Mouse (Mus musculus): ENCODE data around the gene Ankrd54.
"Not testable (repeated sequence)": the region's sequence is repeated elsewhere in the genome, so short reads cannot be mapped to it uniquely, and the experiment has no call there.

Ankrd54 gene

DNA sequence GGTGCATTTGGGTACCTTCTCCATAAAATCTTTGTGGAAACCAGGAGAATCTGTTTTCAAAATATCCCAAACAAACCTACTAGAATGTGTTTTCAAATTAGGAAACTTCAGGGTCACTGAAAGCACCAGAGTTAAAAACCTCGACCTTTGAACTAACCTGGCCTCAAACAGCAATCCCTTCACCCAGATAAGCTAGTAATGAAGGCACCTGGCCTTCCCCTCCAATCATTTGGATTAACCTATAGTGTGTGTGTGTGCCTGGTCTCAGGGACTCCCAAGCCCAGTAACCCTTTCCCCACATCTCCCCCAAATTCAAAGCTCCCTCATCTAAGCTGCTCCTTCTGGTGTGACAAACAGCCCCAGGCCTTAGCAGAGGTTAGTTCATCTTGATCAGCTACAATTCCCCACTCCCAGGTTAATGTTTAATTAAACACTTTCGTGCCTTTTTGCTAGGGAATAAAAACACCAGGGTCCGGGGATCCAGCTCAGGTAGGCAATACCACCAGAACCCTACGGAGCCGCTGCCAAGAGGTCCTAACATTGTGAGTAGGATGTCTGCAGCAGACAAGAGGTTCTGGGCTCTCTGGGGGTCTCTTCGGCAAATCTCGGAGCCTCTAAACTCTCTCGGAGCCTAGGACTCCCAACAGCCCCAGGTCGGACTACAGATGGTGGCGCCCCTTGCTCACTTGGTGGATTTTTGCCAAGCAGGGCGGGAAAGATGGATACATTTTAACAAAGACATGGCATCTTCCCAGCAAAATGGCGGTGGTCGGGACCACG is 36.0 kb downstream of the Ankrd54 start:
- in situ Hi-C loops (cut with MboI; ENCODE audit: low pct_unique_long_range_greater_than_20kb in 1 of 2, low sequenced_read_pairs in 2 of 2, unreplicated experiment in 1 of 2), result no loop called here

DNA sequence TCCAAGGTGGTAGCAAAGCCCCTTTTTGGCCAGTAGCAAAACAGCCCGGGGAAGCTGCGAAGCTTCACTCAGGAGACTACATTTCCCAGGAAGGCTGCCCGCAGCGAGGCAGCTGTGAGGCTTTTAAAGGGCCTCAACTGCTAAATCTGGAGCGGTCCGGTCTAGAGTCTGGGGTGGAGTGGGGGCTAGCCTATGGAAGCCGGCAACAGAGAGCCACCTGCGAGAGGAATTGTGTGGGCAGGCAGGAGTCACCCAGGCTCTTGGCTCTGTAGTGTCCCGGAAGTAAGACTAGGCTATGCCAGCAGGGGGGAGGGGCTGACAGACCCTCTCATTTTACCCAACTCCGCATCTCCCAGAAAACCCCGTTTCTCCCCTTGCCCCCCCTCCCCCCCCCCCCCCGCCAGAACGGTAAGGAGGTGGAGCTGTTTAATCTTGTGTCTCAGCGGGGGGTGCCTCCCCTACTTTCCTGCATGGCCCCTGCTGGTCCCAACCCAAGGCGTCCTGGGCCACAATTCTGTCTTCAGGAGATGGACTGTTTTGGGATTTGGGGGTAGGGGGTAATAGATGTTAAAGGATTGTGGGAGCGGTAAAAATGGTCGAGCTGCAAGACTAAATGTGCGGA is 36.9 kb downstream of the Ankrd54 start:
- in situ Hi-C loops (cut with MboI; ENCODE audit: low pct_unique_long_range_greater_than_20kb in 1 of 2, low sequenced_read_pairs in 2 of 2, unreplicated experiment in 1 of 2), result no loop called here

DNA sequence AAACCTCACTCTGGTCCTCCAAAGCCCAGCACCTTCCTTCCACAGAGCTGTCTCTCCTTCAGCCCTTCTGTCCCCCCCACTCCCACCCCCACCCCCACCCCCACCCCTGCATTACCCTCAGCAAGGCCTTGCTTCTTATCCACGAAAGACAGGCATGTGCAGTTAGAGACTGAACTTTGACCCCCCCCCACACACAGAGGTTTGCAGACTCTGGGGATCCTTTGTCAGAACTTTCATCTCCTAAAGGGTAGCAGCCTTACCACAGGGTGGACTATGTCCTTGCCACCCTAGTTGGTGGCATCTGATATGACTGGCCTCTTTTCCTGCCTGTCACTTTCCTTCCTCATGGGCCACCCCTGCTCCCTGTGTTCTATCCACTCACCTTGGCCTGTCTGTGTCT is 39.3 kb downstream of the Ankrd54 start:
- in situ Hi-C loops (cut with MboI; ENCODE audit: low pct_unique_long_range_greater_than_20kb in 1 of 2, low sequenced_read_pairs in 2 of 2, unreplicated experiment in 1 of 2), result no loop called here

DNA sequence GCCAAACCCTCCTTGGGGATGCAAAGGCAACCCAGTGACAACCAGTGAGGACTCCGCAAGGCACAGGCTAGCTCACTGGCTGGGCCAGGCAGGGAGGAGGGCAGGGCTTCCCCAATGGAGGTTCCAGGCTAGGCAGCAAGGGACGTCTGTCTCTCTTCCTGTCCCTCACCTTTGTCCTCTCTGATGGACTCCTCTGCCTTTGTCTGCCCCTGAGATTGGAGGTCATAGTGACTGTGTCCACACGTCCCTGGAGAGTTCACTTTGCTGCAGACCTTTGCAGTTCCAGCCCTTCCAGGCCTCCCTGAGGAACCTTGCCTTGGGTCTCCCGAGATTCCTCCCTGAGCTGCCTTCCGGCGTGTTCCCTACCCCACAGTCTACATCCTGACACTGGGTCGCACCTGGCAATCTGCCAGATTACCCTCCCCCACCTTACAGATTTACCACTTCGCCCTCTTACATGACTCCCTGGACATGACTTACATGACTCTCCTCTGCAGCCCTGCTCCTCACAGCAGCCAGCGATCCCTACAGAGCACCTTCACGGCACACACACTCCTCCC is 39.9 kb downstream of the Ankrd54 start:
- in situ Hi-C loops (cut with MboI; ENCODE audit: low pct_unique_long_range_greater_than_20kb in 1 of 2, low sequenced_read_pairs in 2 of 2, unreplicated experiment in 1 of 2), result no loop called here

DNA sequence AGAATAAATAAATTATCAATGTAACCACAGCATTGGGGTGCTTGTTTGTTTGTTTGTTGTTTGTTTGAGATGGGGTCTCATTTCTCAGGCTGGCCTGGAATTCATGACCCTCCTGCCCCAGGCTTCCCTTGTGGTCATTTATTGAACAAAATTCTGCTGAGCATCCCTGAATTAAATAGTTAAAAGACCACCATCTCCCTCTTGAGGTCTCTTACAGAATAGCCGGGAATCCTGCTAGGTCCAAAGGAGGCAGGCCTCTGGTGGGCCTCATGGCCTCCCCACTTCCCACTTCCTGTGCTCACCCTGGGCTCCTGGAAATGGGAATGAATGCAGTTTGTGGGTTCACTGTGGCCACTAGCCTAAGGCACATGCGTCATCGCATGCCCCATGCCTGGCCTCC is 43.8 kb downstream of the Ankrd54 start:
- in situ Hi-C loops (cut with MboI; ENCODE audit: low pct_unique_long_range_greater_than_20kb in 1 of 2, low sequenced_read_pairs in 2 of 2, unreplicated experiment in 1 of 2), result no loop called here

DNA sequence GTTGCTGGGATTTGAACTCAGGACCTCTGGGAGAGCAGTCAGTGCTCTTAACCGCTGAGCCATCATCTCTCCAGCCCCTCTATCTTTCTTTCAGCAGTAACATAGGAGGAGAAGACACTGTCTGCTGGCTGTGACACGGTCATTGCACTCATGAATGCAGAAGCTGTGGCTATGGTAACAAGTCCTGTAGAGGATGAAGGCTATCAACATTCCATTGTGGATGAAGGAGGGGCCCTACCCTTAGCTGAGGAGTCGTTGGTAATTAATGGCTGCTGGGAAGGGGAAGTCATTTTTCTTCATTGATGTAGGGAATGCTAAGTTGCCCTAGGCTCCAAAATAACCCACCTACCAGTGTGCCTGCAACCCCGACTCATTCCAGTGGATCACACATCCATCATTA is 44.5 kb downstream of the Ankrd54 start:
- in situ Hi-C loops (cut with MboI; ENCODE audit: low pct_unique_long_range_greater_than_20kb in 1 of 2, low sequenced_read_pairs in 2 of 2, unreplicated experiment in 1 of 2), result no loop called here

DNA sequence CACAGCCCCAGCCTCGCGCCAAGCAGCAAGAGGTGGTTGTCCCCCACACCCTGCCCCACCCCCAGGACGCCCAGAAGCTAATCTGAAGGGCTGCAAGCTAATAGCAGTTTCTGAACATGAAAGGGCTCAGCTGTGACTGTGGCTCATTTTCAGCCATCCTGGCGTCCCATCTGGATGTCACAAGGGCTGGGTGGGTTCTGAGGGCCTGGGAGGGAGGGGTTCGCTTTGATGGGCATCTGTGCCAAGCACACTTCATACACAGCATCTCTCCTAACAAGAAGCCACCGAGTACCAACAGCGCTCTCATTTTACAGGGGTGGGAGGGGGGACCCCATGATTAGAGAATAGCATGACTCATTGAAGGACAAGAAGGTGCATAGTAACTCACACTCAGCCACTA is 49.3 kb downstream of the Ankrd54 start:
- in situ Hi-C loops (cut with MboI; ENCODE audit: low pct_unique_long_range_greater_than_20kb in 1 of 2, low sequenced_read_pairs in 2 of 2, unreplicated experiment in 1 of 2), result no loop called here

DNA sequence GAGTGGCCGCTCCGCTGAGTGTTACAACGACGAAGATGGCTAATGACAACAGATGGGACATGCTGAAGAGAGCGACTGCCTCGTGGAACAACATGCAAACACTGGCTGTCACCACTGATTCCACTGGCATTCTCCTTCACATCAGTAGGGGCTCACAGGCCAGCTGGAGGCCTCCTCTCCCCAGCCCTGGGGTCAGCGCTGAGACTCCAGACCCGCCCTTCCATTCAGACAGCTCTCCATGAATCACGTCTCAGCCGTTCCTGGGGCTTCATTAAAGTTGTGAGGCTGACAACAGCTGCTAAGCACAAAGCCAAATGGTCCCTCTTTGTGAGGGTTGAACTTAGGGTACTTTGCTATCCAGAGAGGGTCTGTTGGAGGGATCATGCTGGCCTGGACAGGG is 51.1 kb downstream of the Ankrd54 start:
- in situ Hi-C loops (cut with MboI; ENCODE audit: low pct_unique_long_range_greater_than_20kb in 1 of 2, low sequenced_read_pairs in 2 of 2, unreplicated experiment in 1 of 2), result no loop called here

DNA sequence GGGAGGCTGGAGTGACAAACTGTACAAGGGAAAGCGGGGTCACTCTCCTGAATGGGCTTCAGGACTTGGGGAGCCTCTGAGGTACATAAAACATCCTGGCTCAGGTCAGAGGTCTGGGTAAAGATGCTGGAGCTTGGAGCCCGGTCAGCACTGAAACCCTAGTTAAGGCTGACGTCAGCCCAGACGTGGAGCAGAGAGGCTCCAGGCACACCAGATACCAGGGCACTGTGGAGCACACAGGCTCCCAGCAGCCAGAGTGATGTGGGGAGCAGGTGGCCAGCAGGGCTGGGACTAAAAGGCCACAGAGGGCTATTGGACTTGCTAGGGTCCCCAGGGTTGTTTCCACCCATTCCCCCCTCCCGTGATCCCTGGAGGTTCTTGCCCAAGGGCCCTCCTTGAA is 53.0 kb downstream of the Ankrd54 start:
- in situ Hi-C loops (cut with MboI; ENCODE audit: low pct_unique_long_range_greater_than_20kb in 1 of 2, low sequenced_read_pairs in 2 of 2, unreplicated experiment in 1 of 2), result no loop called here

DNA sequence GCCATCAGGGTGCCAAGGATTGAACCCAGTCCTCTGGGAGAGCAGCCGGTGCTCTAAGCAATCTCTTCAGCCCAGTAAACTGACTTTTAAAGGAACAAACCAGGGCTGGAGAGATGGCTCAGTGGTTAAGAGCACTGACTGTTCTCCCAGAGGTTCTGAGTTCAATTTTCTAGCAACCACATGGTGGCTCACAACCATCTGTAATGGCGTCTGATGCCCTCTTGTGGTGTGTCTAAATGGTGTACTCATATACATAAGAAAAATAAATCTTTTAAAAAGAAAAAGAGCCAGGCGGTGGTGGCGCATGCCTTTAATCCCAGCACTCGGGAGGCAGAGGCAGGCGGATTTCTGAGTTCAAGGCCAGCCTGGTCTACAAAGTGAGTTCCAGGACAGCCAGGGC is 54.9 kb downstream of the Ankrd54 start:
- in situ Hi-C loops (cut with MboI; ENCODE audit: low pct_unique_long_range_greater_than_20kb in 1 of 2, low sequenced_read_pairs in 2 of 2, unreplicated experiment in 1 of 2), result not testable (repeated sequence)

DNA sequence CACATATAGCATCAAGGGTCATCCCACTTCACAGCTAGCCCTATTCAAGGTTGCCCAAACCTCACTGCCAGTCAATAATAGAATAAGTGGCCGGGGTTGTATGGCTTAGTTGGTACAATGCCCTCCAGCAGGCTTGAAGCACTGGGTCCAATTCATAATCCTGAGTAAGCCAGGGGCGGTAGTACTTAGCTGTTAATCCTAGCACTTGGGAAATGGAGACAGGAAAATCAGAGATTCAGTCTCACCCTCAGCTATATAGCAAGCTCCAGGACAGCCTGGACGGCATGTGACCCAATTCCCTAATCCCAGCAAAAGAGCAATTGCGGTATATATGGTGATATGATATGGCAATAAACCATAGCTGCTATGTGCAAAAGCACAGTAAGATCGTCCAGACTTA is 55.6 kb downstream of the Ankrd54 start:
- in situ Hi-C loops (cut with MboI; ENCODE audit: low pct_unique_long_range_greater_than_20kb in 1 of 2, low sequenced_read_pairs in 2 of 2, unreplicated experiment in 1 of 2), result no loop called here

DNA sequence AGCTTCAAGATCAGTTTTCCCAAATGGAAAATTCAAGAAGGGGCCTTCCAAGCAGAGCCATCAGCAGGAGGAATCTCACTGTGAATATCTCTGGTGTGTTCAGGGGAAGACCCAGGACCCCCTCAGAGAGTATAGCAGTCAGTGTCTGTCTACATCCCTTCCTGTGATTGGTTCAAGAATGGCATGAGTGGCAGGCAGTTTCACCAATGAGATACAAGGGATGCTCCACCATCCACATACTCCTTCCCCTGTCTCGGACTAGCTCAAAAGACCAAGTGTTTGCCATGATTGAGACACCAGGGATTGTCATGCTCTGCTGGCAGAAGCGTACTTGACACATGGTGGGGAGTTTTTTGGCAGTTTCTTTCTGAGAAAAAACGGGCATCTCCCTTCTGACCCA is 56.1 kb downstream of the Ankrd54 start:
- in situ Hi-C loops (cut with MboI; ENCODE audit: low pct_unique_long_range_greater_than_20kb in 1 of 2, low sequenced_read_pairs in 2 of 2, unreplicated experiment in 1 of 2), result no loop called here

DNA sequence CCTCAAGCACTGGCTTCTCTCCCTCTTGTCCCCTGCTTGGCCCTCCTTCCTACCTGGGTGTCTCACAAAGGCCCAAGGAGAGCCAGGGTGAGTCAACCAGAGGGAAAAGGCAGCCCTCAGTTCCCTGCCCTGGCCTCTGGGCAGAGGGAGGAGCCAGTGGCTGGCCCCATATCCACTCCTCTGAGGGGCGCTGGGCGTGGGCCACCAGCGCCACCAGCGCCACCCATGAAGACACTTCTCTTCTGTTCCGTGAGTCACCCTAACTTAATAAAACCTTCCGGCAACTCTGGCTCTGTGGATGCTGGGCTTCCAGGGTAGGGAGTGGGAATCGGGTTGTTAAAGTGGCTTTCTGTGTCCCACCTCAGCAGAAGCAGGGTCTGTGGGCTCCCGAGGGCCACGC is 57.1 kb downstream of the Ankrd54 start:
- in situ Hi-C loops (cut with MboI; ENCODE audit: low pct_unique_long_range_greater_than_20kb in 1 of 2, low sequenced_read_pairs in 2 of 2, unreplicated experiment in 1 of 2), result no loop called here

All from mouse embryonic stem cell (cell line).